Mouse (Mus musculus): Measurements from ENCODE around the gene Tnfaip1.

GRCm38 (mm10) chr11:78540358-78540757 is 4.2 kb upstream of the Tnfaip1 start:
- TF ChIP-seq GATA1 (IDR thresholded peaks at IDR 0.05; ENCODE audit: borderline replicate concordance, low read length) (no peak), FLI1 (IDR thresholded peaks at IDR 0.05; ENCODE audit: low read length) (no peak)
